Mouse (Mus musculus): ENCODE data around the gene Npy4r.

Gene Npy4r

GRCm38 (mm10) chr14:34120016-34120910 is 32.0 kb downstream of the Npy4r start:
- DNase-seq (ENCODE audit: low read depth, low spot score): no peak

- DNase-seq (ENCODE audit: low read depth, low spot score): no peak
Observed at GRCm38 (mm10) chr14:34119046-34119723, 33.1 kb downstream of the Npy4r start.

DNA sequence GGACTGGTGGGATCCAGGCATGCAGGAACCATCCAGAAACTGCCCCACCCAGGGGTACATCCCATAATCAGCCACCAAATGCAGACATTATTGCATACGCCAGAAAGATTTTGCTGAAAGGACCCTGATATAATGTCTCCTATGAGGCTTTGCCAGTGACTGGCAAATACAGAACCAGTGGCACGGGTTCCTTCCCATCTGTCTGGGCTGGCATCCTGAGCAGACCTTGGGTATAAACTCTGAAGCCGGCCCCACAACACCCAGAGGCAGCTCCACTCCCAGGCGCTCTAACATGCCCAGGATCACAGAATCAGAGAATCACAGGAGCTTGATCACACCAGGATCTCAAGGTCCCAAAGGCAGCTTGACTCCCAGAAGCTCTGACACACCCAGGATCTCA is 38.0 kb downstream of the Npy4r start:
- DNase-seq (ENCODE audit: low read depth, low spot score): no peak

DNA sequence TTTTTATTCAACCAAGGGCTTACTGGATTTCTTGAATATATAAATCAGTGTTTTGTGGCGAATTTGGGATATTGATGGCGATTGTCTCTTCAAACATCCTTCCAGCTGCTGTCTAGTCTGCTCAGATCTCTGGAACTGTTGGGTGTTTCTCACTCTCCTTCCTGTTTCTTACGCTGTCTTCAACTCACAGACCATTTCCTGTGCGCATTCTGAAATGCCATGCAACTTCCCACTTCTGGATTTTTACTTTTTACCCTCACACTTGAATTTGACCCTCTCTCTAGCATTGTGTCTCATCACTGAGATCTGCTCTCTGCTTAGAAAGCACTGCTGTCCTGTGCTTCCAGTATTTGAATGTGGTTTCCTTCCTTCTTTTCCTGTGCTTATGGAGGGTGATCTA is 44.7 kb downstream of the Npy4r start:
- DNase-seq (ENCODE audit: low read depth, low spot score): no peak

DNA sequence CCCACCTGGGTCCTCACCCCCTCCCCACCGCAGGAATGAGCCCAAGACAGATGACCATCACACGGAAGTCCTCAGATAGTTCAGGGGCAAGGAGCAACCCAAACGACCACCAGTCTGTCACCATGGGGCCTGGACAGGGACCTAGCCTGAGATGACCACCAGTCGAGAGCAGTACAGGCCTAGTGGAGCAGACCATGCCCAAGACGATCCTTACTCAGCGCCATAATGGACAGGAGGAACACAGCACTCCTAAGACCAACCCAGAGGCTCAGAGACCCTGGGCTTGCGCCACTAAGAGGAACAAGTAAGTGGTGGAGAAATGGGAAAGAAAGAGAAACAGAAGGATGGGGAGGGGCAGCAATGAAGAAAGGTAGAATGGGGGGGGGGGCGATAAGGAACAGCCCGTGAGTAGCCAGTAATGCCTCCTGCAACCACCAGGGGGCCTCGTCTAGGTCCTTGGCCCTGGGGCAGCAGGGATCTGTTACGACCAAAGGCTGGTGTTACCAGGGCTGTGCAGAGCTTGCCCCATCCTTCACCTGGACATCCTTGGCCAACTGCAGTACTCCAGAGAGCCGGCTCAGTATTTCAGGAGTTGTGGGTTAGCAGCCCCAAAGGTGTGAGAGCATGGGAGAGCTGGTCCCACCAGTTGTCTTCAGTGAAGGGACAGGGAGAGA is 45.8 kb downstream of the Npy4r start:
- peak; percentile 32 for DNase-seq (ENCODE audit: low read depth, low spot score)

DNA sequence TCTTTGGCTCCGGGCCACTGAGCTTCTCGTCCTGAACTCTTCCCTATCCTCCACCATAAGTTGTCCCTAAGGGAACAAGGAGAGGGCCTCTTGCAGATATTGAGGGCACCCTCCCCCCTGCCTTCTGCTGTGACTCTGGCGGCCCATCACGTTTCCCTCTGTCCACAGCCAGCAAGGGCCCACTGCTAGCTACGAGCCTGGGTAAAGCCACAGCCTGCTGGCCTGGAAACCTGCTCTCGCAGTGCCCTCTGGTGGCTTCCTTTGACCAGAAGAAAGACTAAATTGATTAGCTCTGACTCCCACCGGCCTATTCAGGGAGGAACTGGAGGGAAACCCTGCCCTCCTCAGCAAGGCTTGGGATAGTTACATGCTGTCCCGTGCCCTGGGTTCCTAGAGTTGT is 47.4 kb downstream of the Npy4r start:
- DNase-seq (ENCODE audit: low read depth, low spot score): no peak

- no peak for DNase-seq (ENCODE audit: low read depth, low spot score)
Observed at GRCm38 (mm10) chr14:34103855-34104254, 48.4 kb downstream of the Npy4r start.

GRCm38 (mm10) chr14:34102601-34103000 is 49.7 kb downstream of the Npy4r start, which contains the start of gene A630023A22Rik:
Gene A630023A22Rik, minus strand, starts transcription at chr14:34102754.
- no peak for DNase-seq (ENCODE audit: low read depth, low spot score)

- no peak for DNase-seq (ENCODE audit: low read depth, low spot score)
Observed at GRCm38 (mm10) chr14:34096161-34096560, 56.1 kb downstream of the Npy4r start.
